Mouse (Mus musculus) B cell, adult 2 months (primary cell): Measurements from ENCODE around the gene Pak4.

Experiments used
- DNase-seq, 2 experiments: peaks; one replicate each; pipeline ENCODE4 v3.0.0; 2022

Gene Pak4

DNA sequence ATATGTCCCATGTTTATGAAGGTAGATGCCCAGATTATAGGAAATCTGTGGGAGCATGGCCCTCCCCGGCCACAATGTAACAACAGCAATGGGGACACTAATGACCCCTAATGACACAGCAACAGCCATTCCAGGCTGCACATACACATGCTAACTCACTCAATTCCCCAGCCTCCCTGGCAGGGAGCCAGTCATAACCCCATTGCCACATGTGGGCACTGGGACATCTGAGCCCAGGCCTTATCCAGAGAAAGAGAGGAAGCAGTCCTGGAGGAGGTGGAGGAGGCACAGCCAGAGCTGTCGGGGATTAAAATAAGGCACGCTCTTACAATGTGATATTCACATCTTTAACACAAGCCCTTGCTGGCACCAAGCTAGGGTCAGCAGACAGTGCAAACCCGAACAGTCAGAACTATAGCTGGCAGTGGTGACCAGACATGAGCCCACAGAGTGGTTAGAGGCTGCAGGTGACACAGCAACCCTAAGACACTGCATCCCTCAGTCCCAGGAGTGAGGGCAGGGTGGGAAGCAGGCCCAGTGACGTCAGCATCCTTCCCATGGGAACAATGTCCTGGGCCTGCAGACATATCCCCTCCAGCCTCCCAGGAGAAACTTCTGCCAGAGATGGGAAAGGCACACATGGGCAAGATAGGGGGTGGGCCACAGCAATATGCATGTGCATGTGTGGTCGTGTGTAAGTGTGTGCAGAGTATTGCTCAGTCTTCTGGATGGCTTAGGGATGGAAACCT is 11.1 kb downstream of the Pak4 start:
- DNase-seq = no peak

DNA sequence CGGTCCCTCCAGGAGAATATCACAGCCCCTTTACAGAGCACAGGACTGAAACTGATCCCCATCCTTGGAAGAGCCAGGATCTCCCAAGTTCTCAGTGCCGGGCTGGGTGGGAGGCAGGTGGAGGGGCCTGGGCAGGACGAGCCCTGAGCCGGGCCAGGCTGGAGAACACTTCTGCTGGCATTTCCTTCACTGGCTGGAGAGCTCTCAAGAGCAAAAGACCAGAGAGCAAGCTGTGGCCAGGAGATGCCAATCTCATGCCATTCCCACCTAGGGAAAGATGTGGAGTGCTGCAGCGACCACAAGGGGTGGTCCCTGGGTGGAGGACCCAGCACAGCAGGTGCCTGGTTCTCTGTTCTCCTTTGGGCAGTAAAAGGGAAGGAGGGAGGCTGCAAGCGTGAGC is 13.0 kb downstream of the Pak4 start:
- DNase-seq = no peak

DNA sequence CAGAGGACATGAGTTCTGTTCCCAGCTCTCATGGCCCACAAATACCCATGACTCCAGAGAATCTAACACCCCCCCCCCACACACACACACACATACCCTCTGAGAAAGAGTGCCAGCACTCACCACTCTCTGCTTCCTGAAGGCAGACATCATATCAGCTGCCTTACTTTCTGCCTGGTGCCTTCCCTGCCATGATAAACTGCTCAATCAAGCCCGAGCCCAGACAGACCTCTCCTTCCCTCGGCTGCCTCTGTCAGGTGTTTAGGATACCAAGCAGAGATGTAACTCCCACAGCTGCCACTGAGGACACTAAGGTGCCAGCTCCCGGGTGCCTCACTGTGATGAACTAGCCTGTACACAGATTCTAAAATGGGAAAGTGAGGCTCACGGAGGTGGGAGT is 13.5 kb downstream of the Pak4 start:
- DNase-seq = no peak

DNA sequence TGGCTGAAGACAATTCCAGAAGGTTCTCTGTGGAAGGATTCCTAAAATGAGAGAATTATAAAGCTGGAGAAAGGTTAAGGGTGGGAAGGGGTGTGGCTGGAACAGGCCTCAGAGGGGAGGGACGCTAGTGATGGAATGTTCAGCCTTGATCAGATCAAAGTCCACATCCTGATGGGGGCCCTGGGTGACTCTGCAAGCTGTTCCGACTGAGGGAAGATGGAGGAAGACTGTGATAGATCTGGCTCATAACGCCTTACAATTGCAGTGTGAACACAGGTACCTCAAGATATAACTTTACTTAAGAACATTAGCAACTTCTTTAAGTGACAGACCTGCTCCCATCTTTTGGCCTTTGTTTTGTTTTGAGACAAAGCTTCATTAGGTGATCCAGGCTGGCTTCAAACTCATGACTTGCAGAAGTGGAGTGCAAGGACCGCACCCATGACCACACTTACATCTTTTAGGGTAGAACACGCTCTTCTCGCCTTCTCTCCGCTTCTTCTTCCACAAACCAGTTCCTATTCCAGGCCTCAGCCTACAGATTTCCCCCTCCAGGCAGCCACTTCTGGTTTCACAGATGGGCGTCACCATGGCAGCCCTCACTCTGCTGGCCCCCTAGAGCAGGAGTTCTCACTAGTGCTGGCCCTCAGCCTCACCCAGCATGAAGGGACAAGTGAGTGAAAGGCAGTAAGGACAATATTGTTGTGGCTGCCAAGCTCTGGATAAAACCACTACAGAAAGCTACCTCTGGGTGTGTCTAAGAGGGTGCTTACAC is 14.2 kb downstream of the Pak4 start:
- DNase-seq = no peak

DNA sequence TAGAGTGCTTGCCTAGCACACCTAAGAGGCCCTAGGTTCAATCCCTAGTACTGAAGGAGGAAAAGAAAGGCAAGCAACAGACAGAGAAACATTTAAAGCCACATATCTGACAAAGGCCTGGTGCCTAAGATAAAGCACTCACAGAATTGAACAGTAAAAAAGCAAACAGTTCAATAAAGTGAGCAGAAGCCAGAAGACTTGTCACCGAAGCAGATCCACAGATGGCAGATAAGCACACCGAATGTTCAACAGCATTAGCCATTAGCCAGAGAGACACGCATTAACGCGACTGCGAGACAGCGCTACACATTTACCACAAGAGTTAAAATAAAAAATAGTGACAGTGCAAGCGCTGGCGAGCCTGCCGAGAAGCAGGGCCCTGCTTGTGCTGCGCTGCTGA is 15.1 kb downstream of the Pak4 start:
- no peak for DNase-seq

DNA sequence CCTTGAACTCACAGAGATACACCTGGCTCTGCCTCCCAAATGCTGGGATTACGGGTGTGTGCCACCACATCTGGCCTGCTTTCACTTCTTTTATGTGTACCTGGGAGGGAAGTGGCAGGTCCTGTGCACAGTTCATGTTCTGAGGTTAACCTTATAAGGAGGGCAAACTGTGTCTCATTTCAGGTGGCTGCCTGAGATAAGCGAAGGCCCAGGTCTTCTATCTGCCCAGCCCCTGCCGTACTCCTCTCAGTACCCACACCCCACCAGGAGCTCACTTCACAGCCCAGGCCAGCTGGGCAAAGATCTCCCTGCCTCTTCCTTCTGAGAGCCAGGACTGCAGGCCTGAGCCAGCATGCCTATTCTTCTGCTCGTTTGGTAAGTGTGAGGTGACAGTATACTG is 16.3 kb downstream of the Pak4 start:
- no peak for DNase-seq

DNA sequence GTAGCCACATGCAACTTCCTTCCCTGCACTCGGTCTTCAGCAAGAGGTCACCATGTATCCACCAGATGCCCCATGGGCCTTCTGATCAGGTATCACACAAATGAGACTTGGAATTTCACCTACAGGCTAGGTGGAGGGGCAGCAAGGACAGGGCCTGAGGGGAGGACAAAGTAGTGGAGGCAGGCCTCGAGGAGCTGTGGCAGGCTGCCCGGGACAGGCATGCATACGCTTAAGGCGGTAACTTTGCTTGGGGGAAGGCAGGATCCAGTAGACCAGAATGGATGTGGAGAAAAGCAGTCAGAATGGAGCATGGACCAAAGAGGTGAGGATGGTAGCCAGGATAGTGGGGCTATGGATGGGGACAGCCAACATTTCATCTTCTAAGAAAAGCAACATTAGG is 18.2 kb downstream of the Pak4 start:
- DNase-seq = no peak

DNA sequence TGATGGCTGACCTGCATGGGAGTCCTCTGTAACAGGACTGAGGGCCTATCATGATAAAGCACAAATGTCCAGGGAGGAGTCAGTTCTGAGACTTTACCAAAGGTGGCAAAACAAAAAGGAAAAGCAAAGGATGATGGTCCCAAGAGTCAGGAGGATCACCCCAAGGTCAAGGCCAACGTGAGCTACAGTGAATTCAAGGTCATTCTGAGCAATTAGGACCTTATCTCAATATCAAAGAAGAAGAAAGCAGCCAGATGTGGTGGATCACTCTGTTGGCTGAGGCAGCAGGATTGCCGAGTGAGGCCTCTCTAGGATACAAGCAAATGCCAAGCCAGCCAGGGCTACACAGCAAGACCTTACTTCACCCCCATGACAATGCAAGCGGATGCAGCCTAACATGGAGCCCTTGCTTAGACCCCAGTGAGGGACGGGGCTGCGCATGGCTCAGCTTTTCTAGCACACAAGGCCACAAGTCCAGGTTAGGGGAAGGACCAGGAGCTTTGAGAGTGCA is 19.4 kb downstream of the Pak4 start:
- no peak for DNase-seq

DNA sequence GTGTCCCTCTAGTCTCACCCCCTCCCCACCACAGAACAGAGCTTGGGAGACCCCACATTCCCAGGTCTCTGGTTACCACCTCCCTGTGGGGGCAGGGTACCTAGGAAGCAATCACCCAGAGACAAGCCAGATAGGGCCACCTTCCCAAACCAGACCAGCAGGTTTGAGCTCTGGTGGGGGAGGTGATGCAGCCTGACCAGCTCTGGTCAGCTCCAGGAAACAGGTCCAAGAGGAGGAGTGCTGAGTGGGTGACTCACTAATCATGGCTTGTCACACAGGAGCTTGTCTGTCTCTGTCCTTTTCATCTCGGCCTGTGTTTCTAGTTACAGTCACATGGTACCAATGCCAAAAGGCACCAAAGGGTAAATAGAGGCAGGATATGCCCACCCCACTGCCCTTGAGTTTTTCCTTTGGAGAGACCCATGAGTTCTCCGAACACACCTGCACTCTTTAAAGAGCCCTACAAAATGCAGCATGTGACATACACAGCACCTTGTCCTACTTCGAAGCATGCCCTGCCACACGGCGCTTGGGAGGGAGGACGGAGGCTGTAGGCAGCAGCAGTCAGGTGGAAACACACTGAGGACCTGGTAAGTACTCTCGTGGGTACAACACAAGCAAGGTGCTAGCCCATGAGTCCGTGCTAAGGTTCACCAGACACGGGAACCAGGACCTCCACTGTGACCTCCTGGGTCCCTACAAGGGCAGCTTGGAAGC is 20.0 kb downstream of the Pak4 start:
- DNase-seq = no peak

DNA sequence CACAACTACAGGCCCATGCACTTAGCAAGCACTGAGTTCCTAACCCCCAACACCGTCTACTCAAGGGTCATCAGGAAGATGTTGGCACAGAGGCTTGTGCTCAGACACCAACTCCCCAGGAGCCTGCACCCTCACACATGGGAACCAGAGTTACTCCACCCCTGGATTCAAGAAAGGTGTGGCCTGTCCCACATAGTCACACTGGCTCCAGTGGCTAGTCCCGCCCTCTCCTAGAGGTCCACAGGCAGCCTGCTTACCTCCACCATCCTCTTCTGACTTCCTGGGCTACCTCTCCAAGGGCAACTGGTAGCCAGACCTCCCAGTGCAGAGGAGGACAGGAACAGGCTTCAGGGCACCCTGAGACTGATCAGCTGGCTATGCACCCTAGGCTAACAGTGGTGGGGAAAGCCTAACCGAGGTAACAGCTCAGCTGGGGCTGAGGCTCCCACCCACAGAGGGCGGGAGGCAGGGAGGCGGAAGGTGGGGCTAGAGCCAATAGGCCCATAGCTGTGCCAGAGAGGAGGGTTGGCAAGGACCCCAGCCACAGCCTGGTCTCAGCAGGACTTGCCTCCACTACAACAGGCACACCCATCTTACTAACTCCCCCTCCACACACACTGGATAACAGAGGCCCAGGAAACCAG is 21.6 kb downstream of the Pak4 start:
- no peak for DNase-seq

DNA sequence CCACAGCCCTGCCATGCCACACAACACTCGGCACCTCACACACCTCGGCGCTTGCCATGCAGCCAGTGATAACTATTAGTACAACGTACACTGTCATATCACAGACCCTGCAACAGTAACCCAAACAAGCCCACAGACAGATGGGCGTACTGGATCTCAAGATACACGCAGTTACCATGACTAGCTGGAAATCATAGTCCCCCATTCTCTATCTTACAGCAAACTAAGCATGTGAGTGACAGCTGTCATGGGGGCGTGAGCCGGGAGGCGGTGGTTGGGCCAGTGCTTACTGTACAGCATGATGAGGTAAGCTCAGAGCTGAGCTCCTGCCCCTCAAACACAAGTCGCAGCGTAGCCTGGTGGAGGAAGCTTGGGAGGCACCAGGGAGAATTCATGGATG is 22.4 kb downstream of the Pak4 start:
- no peak for DNase-seq

DNA sequence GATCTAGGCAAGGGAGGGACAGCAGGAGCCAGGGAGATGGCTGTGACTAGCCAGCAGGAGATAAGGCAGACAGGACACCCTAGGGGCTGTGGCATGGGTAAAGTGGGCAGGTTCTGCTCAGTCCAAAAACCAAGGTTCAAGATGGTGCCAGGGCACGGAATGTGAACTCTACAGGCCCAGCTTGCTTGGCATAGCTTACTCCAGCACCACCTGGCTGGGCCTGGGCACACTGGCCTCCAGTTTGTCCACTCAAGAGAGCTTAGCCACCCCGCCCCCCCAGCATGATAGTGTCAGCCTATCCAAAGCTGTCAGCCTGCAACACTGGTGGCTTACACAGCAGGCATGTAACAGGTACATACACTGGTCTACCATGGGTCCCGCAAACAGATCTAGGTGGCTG is 24.7 kb downstream of the Pak4 start:
- DNase-seq = no peak

DNA sequence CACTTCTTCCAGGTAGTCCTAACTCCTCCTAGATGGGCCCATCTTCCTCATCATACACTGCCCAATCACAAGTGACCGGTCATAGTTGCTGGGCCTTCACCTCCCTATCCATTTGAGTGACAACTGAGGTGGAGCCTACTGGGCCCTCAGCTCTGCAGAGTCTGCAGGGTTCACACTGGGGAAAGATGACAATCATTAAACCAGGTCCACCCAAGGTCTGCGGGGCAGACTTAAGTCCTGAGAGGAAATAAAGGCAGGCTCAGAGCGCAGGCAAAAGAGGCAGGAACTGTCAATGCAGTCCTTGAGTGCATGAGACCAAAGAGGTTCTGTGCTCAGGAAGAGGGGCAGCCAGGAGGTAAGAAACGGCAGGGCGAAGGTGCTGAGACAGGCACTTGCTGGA is 25.3 kb downstream of the Pak4 start:
- DNase-seq = no peak

DNA sequence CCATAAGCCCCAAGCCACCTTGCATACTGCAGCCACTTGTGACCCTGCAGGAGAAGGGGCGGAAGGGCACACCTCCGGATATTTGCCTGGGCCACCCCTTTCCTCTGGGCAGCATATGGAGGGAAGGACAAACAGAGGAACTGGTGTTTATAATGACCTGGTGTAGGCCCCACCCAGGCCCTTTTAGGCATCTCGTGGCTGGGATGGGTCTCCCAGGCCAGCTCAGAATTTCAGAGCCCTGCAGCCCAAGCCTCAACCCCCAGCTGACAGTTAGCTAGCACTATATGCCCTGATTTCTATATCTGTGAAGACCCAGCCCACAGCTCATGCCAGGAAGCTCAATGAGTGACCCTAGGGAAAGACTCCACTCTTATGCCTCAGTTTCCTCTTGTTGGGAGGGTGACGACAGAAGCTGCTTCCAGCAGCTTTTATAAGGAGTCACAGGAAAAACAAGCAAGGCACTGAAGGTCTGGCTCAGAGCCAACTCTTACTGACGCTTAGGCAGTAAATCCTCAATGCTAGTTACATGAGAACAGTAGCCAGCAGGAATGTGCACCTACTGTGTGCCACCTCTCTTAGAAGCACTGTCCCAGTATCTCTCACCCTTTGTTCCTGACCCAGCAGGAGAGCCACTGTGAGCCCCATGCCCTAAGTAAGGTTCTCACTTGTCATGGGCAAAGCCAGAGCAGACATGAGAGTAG is 26.9 kb downstream of the Pak4 start:
- DNase-seq = no peak

DNA sequence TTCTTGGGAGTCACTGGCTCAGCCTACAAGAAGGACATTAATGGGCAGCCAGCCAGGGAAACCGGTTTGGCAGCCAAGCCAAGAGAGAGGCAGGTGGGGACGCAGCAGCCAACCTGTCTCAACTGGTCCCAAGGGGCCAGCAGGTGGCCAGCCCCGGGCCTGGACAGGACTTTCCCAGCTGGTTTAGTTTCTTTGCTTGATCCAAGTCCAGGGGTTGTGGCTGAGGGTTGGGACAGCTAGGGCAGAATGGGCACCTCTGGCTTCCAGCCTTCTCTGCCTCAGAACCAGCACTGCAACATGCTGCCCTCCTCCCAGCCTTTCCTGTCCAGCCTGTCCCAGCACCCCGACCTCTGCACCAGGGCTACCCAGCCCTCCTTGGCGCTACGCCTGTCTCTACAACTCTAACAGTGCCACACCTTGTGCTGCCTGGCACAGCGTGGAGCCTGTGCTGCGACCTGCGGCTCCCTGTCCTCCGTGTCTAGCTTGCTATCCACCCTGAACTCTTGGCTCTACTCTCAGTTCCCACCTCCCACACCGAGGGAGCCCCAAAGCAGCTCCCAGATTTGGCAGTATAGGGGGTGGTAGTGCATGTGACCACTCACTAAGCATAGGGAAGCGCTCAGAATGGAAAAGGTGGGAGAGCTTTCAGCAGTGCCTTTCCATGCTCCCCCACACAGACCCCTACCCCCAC is 27.5 kb downstream of the Pak4 start:
- no peak for DNase-seq

DNA sequence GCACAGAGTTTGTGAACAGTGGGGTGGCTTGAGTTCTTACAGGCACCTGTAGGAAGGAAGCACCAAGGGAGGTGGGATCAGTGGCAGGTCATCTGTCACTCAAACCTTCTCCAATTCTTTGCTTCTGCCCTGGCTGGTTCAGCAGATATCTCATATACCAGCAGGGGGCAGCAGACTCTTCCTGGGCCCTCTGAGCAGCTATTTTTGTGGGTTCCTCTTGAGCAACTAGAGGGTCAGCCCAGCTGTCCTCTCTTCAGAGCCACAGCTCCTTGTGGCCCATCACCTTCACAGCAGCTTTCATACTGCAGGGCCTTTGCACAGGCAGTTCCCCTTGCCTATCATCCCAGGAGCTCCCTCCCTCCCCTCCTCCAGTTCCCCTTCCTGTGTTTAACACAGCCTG is 29.7 kb downstream of the Pak4 start:
- peak; percentile 77 to 79 for DNase-seq

DNA sequence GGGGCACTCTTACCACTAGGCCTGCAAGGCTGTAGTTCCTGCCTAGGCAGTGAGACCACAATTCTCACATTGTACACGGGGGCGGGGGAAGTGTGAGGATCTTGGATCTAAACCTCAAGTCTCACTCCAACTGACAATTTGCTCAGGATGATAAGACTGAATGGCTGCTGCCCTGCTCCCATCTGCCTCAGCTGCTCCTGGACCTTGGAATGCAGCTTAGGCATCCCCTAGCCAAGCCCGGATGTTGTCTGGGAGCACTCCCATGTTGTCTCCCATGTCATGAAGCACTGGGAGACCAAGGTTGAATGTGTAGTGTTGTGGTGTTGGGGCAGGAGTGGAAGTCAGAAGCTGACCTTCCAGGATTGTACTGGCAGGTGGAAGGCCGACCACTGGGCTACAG is 30.4 kb downstream of the Pak4 start:
- no peak for DNase-seq

DNA sequence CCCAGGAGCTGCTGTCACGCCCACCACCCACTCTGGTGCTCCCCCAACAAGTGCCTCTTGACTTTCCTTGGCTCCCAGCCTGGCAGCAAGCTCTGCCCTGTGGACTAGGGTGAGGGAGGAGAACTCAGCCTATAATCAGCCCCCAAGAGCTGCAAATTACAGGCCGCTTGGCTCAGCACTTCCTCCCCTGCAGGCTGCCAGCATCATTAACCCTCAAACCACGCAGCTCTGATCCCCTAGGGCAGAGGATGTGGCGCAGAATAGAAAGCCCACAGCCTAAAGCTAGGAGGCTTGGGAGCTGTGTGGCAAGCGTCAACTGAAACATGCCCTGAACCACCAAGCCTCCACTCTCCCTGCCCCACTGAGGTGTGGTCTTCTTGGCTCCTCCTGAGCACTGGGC is 32.6 kb downstream of the Pak4 start:
- DNase-seq = no peak

DNA sequence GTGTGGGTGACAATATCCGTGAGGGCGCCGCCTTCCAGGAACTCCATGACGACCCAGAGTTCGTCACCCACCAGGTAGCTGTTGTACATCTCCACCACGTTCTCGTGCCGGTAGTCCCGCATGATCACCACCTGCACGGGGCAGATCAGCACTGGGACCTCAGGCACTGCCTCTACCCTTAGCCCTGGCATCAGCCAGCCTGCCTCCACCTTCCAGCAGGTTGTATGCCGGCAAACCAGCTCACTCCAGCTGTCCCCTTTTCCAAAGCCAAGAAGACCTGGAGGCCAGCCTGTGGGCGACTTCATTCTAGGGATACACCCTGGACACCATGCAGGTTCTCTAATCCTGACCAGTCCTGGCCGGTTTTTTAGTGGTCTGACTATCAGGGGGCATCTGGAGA is 35.0 kb downstream of the Pak4 start:
- DNase-seq = no peak

DNA sequence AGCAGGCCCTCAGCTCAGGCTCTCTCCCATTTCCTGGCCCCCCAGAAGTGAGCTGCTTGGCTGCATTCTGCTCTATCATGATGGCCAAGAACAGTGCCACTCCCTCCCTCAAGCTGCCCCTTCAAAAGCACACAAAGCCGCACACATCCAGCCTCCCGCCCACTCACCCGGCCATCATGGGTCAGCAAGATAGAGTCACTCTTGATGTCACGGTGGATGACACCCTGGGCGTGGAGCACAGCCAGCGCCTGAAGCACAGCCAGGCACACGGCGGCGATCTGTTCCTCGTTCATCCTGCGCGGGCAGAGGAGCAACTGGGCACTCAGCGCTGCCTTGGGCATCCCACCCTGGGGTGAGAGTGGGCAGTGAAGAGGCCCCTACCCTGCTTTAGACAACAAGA is 35.6 kb downstream of the Pak4 start:
- DNase-seq = no peak

DNA sequence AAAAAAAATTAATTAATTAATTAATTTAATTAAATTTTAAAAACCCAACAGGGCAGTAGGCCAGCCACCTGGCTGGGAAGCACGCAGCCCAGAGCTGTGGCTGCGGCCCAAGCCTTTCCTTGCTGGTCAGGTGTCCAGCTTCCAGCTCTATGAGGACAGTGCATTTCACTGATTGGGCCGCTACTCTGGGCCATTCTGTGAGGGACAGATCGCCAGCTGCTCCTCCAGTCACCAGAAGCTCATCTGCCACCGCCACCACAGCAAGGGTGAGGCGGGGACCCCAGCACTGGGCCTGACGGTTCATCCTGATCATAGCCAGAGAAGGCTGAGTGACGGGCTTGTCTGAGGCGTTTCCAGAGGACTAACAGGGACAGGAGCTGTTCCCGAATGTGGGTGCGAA is 36.0 kb downstream of the Pak4 start:
- DNase-seq = no peak

DNA sequence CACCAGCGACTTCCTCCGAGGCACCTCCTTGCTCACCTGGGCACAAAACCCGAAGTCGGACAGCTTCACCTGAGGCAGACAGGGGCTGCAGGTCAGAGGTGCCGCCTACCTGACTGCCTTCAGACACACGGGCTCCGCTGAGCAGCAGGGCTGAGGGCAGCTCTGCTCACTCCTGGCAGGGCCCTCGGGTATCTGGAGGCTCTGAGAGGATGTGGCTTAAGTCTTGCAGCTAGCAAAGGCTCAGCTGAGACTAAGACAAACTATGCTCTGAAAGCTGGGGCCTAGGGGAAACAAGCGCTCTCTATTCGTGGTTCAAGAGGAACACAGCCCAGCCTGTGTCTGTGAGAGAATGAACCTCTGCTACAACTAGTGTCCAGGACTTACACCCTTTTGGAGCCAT is 37.1 kb downstream of the Pak4 start:
- no peak for DNase-seq
